Mouse (Mus musculus) liver (tissue): ENCODE results near the gene Nectin1.

Source experiments
- DNase-seq: peaks from one replicate; pipeline ENCODE4 v3.0.0-alpha.2; 2020; ENCODE audit warnings: mixed read lengths

Nectin1 gene

DNA sequence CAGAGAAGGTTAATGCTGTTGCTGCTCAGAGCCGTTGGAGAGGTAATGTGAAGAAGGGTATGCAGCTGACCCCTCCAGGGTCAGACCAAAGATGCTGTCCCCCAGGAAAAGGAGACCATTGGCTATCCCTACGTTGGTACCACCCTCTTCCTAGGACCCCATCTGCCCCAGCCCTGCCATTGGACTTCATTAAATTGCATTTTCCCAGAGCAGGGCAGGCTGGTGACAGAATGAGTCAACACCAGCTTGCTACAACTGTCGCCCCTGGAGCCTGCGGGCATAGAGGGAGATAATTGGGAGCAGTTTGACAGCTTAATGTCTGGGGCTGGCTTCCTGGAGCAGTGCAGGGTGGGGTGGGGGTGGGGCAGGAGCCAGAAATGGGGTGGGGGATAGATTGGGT, 25.0 kb downstream of the Nectin1 start:
- no peak for DNase-seq

DNA sequence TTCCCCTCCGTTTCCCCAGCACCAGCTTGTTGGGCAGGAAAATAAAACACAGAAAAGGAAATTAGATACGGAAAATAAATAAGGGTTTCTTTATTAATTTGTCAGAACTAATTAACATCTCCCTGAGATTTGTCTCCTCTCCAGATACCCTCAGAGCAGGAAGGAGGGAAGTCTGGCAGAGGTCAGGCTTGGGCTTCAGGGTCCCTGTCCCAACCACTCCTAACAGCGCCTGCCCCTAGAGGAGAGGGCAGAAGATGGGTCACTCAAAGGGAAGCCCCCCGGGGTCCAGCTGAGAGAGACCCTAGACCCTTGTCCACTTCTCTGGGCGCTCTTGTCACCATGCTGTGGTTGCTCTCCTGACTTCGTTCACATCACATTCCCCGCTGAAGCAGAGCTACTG, 25.4 kb downstream of the Nectin1 start:
- DNase-seq, result no peak

DNA sequence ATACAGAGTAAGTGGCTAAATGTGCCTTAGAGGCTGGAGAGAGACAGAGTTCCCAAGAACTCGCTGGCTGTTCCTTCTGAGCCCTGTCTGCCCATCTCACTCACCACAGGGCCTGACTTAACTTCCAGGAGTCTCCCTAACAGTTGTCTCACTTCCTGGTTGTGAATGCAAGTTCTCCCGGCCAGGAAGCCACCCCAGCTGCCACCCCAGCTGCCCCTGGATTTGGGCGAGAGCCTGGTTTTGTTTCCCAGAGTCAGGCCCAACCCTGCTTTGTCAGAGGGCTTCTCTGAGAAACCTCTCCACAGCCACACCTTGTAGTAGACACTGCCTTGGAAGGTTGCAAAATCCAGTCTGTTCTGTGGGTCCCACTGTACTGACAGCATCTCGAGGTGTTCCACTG, 26.2 kb downstream of the Nectin1 start:
- no peak for DNase-seq

DNA sequence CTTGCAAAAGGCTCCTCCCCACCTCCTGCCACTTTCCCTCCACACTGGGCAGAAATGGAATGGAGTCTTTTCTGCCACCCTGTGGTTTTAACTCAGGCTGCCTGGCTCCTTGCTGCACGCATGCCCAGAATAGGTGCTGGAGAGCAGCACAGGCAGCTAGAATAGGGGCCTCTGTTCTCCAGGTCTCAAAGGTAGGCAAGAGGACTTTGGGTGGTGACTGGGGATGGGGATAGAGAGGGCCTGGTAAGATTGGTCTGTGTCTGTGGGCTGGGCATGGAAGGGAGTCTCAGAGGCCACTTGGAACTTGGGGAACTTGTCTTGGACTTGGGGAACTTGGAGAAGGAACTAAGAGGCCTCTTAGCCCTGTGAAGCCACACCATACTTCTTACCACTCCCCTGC, 27.3 kb downstream of the Nectin1 start:
- no peak for DNase-seq

DNA sequence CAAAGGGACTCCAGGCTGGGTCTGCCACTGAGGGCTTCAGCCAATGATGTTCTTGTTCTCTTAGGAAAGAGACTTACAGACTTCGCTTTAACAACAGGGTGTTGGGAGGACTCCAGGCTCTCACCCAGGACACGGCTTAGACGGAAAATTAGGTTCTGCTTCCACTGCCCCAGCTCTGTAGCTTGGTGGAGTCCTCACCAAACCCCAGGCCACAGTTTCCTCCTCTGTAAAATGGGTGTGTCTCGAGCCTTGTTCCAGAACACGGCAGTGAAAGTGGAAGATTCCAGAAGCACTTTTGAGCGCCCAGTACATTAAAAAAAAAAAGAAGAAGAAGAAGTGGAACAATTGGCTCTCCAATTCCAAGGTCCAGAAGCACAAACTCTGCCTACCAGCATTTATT, 28.7 kb downstream of the Nectin1 start:
- no peak for DNase-seq

DNA sequence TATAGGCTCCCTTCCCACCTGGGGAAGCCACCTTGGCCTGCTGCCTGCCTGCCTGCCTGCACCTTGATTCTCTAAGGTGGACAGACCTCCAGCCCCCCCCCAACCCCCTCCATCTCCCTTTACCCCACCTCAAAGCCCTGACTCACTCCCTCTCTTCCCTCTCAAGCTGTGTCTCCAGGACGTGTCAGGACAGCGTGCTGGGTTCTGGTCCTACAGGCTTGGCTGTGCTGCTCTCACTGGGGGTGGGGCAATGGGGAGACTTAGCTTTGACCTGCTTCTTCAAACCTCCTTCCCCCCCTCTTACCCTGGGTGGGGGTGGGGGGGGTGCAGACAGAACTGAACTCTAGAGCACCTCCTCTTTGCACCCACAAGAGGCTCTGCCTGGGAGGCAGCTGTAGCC, 29.7 kb downstream of the Nectin1 start:
- DNase-seq, result no peak

DNA sequence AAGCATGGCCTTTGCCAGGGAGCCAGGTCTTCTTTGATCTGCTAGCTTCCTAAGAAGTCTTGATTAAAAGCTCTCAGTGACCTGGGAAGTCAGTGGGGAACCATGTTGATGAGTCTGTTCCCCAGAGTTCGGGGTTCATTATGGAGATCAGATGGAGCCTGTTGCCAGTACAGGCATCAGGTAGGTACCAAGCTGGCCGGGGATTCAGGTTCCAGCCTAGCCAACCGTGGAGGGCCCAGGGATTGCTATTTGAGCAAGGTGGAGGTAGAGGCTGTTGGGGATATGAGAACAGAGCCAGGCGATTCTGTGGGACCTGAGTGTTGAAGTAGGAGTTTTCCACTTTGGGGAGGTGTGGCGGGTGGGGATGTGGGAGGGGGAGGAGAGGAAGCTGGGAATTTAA, 30.6 kb downstream of the Nectin1 start:
- no peak for DNase-seq

DNA sequence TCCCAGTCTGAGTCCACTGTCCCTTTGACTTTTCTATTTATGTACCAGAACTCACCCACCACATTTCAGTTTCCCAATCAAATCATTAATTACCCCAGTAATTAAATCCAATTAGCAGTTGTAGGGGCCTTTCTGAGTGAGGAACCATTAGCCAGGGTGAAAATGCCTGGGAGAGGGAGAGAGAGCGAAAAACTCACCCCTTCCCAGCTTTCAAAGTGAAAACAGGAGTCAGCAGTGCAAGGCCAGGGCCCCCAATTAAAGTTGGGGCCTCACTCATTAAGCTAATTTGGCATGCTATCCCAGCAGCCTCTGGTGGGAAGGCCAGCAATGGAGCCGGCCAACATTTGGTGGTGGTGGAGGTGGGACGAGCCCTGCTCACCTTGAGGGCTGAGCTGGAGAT, 32.4 kb downstream of the Nectin1 start:
- no peak for DNase-seq

DNA sequence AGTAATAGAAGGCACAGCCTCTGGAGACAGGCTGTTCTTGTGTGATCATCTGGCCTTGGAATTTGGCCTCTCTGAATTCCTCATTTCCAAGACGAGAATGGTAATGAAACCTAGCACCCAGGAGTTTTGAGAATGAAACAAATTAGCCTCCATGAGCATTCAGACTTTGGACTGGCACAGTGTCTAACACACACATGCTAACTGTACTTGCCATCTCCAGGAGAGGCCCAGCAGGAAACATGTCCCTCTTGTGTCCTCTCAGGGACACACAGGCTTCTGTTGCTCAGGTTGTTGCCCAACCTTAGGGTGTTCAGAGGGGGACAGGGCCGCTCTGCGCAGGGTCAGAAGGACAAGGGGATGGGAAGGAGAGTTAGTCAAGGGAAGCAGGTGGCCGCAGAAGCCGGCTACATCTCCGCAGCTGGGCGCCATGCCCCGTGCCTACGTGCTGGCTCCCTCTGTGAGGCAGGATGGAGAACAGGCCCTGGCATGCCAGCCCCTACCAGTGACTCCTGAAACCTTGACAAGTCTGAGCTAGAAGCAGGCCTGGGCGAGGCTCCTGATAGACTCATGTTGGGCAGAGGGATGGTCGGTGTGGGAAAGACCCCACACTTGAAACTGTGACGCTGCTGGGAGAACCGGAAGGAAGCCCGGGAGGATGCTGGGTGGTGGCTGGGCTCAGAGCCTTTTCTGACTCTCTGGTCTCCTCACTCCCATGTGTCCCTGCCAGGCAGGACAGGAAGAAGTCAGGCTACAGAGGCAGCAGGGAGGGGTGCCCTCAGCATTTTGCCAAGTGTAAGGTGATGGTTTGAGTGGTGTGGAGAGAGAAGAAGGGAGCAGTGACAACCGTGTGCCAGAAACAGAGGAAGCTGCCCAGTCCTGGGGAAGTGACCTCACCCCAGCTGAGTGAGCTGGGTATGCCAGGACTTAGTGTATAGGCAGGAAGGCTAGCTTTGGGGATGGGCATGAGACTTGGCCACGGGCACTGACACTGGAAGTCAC, 33.9 kb downstream of the Nectin1 start:
- DNase-seq, result no peak

DNA sequence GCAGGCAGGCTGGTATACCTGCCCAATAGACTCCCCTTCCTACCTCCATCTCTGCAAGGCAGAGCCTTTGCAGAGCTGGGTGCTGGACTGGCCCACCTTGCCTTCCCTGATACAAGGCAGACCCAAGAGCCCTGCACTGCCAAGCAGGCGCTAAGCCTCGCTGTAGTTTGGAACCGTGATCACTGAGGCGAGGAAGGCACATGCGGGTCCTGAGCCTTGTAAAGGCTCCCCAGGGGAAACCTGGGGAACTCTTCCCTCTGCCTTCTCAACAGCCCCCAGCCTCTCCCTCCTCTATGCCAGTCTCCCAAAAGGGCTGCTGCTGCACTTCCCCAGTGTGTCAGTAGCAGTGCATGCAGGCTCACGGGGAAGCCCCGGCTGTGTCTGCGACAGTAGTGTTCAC, 37.1 kb downstream of the Nectin1 start:
- DNase-seq, result no peak

DNA sequence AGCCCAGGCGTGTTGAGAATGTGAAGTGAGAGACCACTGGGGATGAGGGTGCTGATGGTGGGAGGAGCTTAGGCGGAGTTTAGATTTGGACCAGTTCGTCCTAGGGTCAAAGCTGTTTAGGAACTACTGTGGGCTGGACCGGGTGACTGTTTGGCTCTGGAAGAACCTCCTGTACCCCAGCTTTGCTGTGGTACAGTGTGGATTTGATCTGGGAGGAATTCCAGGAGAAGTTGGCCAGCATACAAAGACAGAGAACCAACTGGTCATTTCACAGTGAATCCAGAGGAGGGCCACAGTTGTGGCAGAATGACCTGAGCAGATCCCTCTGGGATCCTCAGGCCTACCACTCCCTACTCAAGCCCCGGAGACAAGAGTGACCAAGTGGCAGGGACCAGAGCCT, 38.6 kb downstream of the Nectin1 start:
- DNase-seq, result no peak

DNA sequence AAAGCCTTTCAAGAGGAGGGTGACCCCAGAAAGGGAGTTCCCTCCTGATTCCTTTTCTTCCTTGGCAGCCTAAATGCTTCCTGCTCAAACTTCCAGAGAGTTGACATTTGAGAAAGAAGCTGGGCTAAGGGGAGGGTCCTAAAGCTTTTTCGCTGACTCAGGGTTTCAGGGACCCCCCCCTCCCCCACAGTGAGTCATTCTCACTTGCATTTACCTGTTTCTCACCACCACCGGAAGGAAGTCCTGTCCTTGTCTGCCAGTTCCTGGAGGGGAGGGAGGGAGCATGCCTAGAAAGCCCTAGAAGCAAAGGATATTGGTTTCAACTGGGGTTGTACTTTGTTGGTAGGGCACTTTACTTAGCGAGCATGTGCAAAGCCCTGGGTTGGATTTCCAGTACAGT, 40.2 kb downstream of the Nectin1 start:
- DNase-seq, result no peak

DNA sequence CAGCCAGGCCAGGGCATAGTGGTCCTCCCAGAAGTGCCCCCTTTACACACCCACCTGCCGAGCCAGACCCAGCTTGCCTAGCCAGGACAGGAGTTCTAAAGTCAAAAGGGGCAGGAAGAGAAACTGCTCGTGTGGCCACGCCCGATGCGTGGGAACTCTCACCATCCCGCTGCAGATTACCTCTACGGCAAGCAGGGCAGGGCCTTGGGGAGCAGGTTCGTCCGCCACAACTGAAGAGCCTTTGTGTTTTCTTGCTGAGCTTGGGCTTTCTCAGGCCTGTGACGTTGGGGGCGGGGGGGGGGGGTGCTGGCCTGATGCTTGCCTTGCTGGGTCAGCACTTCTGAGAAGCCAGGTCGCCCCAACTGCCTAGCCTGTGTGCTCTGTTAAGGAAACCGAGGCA, 41.1 kb downstream of the Nectin1 start:
- DNase-seq, result no peak

DNA sequence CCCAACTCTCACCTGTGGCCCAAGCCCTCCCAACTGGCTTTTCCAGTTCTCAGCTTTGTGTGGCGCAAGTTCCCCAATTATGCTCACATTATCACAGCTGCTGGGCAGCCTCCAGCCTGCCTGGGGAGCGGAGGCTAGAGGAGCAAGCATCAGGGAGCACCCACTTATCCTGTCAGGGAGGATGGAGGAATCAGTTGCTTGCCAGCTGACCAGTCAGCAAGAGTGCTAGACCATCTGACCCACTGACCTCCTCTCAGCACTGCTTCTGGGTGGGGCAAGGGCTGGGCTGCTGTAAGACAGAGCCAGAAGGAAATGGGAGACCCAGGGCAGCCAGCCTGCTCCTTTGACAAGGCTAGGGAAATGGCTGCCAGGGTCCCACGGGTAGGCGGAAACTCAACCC, 43.8 kb downstream of the Nectin1 start:
- DNase-seq, result no peak

DNA sequence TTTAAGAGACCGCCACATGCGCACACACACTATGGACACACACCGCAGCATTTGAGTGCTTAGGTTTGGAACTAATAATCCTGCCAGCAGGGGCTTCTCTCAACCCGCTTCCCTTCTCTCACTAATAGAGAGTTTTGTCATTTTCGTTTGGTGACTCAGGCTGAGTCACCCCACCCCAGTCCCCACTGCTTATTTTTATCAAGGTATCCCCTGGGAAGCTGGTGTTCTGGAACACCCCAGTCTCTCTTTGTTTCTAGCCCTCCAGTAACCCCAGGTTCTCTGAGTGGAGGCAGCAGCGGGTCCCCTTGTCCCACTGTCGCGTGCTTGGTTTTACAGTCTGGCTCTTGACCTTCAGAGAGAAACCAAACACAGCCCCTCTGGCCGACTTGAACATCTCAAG, 48.9 kb downstream of the Nectin1 start:
- DNase-seq, result no peak

DNA sequence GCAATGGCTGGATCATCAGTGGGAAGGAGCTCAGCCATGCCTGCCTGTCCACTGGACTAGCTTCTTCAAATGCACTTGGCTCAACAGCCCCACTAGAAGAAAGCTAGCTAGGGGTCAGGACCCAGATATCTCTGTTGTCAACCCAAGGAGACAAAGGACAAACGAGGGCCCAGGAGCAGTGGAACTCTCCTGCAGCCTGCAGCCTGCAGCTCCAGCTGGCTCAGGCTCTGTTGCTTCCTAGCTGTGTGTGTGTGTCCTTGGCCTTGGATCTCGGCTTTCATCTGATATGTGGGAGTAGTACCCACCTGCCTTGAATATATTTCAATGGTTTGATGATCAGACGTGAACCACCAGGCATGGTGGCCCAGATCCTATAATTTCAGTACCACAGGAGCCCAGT, 49.6 kb downstream of the Nectin1 start:
- no peak for DNase-seq

DNA sequence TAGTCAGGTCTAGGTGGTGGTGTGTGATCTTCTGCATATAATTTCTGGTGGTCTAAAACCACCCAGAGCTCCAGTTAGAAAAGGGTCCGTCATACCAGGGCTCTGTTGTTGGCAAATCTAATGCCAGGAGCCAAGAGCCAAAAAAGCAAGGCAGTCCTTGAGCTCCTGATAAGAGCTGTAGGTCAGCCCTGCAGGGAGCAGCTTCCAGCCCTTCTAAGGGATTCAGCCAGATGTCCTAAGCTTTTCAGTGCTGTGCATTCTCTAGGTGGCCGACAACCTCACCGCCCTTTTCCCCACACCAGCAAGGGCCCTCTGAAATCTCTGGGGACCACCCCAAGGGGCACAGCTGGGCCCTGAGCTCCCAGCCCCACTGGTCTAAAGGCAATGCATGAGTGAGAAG, 52.2 kb downstream of the Nectin1 start:
- DNase-seq, result no peak

DNA sequence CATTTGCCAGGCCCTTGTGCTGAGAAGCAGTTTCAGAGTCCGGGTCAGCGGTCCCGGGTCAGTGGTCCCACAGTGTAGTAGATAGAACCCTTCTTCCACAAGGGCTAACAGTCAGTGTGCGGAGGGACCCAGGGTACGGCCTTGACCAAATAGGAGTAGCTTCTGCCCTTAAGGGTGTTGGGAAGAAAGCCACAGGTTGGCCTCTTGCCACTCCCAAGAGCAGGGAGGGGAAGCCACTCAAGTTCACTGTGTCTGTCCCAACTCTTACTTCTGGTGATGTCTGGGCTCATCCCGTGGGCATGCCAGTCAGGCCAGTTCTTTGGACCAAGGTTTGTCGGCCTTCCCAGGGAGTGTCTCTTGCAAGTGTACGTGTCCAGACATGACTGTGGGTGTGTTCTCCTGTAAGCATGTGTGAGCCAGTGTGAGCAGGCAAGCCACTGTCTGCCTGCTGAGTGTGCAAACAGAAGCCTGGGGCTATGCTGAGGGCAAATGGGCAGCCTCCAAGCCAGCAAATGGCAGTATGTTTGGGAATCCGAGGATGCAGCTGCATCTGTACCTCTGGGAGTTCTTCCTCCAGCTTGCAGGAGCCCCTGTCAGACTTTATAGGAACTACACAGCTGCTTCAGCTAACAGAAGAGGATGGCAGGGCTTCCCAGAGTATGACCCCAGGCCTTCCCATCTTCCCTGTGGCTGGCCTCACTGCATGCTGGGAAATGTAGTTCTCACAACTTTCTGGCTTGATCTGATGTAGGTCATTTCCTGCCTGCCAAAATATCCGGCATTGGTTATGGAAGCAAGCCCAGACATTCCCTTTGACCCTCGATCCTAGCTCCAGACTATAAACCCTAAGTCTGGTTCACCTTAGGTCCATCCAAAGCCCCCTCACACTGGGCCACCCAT, 53.3 kb downstream of the Nectin1 start:
- DNase-seq, result no peak

DNA sequence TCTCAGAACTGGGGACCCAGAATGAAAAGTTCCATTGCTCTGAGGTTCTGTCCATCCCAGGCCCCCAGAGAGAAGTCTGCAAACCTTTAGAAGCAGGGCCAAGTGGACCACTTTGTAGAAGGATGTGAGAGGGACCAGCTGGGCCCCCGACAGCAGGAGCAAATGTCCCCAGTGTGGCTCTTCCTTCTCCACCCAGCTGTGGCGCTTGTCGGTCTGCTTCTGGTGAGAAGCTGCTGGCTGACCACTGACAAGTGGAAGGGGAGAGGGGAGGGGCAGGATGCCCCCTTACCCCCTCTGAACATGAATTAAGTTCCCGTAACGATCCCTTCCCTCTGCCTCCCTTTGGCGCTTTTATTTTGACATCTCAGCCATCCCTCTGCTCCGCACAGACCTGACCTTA, 54.0 kb downstream of the Nectin1 start:
- DNase-seq, result no peak

DNA sequence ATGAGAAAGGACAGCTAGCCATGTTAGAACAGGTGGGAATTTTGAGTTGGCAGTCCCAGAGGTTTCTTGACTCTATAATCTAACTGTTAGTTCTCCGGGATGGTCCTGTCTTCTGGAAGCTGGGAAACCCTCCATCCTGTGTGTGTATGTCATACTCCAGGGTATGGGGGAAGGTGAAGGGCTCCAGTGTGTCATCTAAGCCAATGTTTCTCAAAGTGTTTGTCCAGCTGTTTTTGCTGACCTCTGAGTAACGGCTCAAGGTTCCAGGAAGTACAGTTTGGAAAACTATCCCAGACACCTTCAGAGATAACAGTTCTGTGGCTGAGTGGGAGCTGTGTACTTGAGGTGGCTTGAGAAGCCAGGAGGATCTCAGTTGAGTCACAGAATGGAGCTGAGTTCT, 56.7 kb downstream of the Nectin1 start:
- no peak for DNase-seq

DNA sequence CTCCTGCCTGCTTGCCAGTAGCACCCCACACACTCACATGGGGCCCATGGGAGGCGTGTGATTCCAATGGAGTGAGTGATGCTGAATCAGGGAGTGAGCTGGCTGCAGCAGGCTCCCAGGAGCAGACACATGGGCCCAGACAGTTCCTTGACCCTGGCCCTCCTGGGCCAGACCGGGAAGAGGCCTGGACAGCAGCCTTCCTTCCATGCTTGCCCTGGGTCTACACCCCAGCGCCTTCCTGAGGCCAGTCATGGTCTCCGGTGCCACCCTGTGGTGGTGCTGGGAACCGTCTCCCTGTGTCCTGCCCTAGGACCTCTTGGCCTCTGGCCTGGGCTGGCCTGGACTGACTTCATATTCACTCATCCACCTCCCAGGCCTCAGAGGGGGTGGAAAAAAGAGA, 58.1 kb downstream of the Nectin1 start:
- DNase-seq, result peak; percentile 59

DNA sequence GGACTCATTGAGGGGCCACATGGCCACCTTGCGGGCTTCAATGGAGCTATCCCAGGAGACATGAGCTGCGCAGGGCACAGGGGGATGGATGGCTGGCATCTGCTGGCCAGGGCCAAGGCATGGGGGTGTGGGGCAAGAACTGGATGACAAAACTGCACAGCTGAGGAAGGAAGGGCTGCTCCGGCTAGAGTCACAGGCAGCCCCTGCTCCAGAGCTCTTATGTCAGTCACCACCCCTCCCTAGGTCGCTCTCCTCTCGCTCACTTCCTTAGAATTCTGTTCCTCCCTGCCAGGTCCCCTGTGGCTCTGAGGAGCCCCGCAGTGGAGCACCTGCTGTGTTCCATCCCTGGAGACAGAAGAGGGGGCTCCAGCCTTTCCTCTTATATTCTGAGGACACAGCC, 63.8 kb downstream of the Nectin1 start:
- DNase-seq, result no peak

DNA sequence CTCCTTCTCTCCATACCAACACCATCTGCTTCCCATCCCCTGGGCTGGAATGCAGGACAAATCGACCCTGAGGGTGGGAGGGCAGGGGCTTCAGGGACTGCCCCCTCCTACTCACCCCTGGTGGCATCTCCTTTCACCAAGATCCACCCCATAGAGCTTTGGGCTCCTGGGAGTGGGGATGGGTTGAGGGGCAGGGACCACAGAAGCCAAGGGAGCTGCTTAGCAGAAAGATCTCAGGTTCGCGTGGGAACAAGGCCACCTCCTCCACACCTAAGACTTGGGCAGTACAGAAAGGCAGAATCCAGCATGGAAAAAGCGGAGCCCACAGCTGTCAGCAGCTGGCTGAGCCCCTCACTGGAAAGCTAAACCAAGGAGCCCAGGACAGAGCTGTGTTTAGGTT, 64.3 kb downstream of the Nectin1 start:
- no peak for DNase-seq

DNA sequence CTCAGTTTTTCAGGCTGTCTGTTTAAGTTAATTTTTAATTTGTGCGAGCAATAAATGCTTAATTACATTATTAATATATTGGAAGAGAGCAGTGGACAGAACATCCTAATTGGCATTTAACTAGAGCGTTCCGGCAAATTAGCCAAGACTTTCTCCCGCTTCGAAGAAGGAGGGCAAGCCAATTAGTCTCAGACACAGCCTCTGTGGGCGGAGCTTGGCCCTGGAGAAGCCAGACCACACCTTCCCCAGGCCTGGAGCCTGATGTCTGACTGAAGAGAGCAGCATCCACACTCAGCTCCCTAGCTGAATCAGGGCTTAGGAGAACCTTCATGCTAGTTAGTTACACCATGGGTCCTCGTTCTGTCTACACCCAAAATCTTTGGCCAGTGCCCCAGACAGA, 64.8 kb downstream of the Nectin1 start:
- DNase-seq, result no peak
